Mouse (Mus musculus) embryonic fibroblast, embryonic 13.5 days (primary cell): ENCODE measurements around the gene Elmsan1.

Experiments
- CTCF ChIP-seq: IDR thresholded peaks from 2 replicates; pipeline ENCODE4 v1.5.1; 2011; ENCODE audit warnings: mild to moderate bottlenecking, control low read depth, low read length, moderate library complexity, borderline replicate concordance; ENCODE audit not compliant: insufficient read depth
- POLR2A ChIP-seq: IDR thresholded peaks from 2 replicates; pipeline ENCODE4 v1.6.1; 2011; ENCODE audit warnings: low read depth, mild to moderate bottlenecking, control low read depth, low read length, moderate library complexity

DNA sequence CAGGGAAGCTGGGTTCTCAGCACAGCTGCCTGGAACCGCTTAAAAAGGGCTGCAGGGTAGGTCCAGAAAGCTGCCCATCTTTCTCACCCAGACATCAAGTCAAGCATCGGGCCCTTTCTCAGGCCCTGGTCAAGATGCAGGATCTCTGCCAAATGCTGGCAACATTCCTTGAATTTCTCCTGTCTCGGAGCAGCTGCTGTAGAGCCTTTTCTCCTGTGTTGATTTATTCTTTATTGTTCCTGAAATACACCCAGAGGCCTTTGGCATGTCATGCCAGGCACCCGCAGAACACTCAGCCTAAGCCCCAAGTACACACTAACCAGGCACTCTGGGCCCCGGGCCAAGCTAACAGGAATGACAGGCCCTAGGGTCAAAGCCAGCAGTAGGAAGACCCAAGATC is 31.7 kb downstream of the Elmsan1 start:
- TF ChIP-seq CTCF (no peak), POLR2A (no peak)
